Mouse (Mus musculus) kidney, embryonic 15.5 days (tissue): ENCODE measurements around the gene Arhgap24. TPM values are rescaled to one million over a fixed set of nuclear protein-coding genes. Genes with fewer than 3 reads are reported as not detected.

Experiments used
- ATAC-seq: fragments of 200-750 bp; cut with Nextera tagmentation; replicated peaks from 2 replicates; pipeline ENCODE4 v1.8.0; 2017; ENCODE audit warnings: moderate TSS enrichment; ENCODE audit not compliant: low FRiP score
- H3K27ac ChIP-seq: fragments of 300-500 bp; sonication (generic); 2 replicates; pipeline ENCODE4 v1.5.1; 2015; ENCODE audit warnings: mild to moderate bottlenecking, inconsistent platforms
- H3K27me3 ChIP-seq: fragments of 300-500 bp; sonication (generic); 2 replicates; pipeline ENCODE4 v1.6.1; 2015; ENCODE audit warnings: inconsistent platforms
- H3K36me3 ChIP-seq: fragments of 300-500 bp; sonication (generic); 2 replicates; pipeline ENCODE4 v1.6.1; 2015; ENCODE audit warnings: inconsistent platforms
- H3K4me1 ChIP-seq: fragments of 300-500 bp; sonication (generic); 2 replicates; pipeline ENCODE4 v1.6.1; 2015; ENCODE audit warnings: inconsistent platforms
- H3K4me2 ChIP-seq: fragments of 300-500 bp; sonication (generic); 2 replicates; pipeline ENCODE4 v1.6.1; 2015; ENCODE audit warnings: moderate library complexity, mild to moderate bottlenecking, inconsistent platforms
- H3K4me3 ChIP-seq: fragments of 300-500 bp; sonication (generic); replicated peaks from 2 replicates; pipeline ENCODE4 v1.5.1; 2015; ENCODE audit warnings: mild to moderate bottlenecking, inconsistent platforms
- H3K9ac ChIP-seq: fragments of 300-500 bp; sonication (generic); 2 replicates; pipeline ENCODE4 v1.6.1; 2015; ENCODE audit warnings: mild to moderate bottlenecking, inconsistent platforms
- H3K9me3 ChIP-seq: fragments of 300-500 bp; sonication (generic); replicated peaks from 2 replicates; pipeline ENCODE4 v1.6.1; 2016; ENCODE audit warnings: inconsistent platforms
- WGBS: fragments of 180-500 bp; shearing (Covaris S2); methylation state at CpG from one replicate; pipeline ENCODE4 v1.1.7; 2015; ENCODE audit warnings: mixed read lengths; 5-methylcytosine and 5-hydroxymethylcytosine counted together
- polyA plus RNA-seq: library from polyadenylated mRNA; unstranded; fragments of >200 nt; fragmentation: Nextera tagmentation; extraction: Ambion mirVana; gene quantifications from 2 replicates; pipeline ENCODE4 v1.2.1, GENCODE M21; 2015

Arhgap24 gene
- polyA plus RNA-seq, 1 experiment from 2014 or later = 71.3 TPM

DNA sequence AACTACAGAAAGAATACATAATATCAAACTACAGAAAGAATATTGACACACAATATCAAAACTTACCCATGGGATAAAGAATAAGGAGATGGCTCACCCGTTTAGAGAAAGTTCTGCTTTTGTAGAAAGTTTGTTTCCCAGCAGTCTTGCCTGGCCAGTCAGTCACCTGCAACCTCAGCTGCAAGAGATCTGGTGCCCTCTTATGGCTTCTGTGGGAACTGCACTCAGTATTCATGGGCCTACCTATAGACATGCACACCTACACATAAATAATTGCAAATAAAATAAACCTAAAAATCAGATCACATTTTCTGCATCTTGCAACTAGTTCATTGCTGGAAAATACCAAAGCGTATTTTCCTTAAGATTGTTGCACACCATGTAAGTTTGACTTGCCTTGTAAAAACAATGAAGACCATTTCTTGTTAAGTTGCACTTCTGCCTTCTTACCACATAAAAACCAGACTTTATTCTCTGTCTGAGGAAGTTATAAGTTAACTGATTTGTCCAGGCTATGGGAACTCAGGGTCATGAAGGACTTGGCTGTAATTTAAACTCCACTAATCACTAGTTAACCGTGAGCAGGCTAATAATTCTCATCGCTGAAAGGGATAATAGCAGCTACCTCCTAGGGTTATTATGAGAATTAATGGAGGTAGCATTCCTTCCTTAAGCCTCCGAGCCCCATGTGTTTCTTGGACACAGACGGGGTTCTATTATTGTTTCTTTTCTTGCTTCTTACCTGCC lies 285.3 kb downstream of the Arhgap24 start:
- Histone ChIP-seq H3K36me3 (no peaks in the 10 kb centered on the region), H3K27me3 (no peaks in the 10 kb centered on the region), H3K27ac (peak overlapping the region; percentile 87), H3K4me3 (no peak overlapping the region), H3K4me1 (peaks cover 36% of the 10 kb centered on the region), H3K9ac (no peak overlapping the region), H3K4me2 (no peak overlapping the region), H3K9me3 (no peaks in the 10 kb centered on the region)
- ATAC-seq = peak; percentile 58
- 48% methylated on average over 6 of the region's 6 CpGs for WGBS

DNA sequence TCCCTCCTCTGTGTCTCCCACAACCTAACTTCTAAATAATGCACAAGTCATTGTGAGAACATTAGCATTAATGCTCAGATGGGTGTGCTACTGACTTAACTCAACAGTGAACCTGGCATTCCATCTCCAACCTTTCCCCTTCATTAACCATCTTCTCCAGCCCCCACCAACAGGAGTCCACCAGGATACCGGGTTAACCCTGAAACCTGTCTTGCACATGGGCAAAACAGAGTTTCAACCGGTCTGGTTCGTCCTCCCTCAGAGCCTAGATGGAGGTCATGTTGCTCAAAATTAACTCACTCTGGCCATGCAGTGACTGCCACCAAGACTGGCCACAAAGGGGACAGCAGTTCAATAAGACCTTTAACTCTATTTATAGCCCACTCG lies 285.9 kb downstream of the Arhgap24 start:
- Histone ChIP-seq H3K27ac (peak overlapping the region; percentile 87), H3K4me1 (peaks cover 36% of the 10 kb centered on the region), H3K9ac (no peak overlapping the region), H3K9me3 (no peaks in the 10 kb centered on the region), H3K4me3 (no peak overlapping the region), H3K27me3 (no peaks in the 10 kb centered on the region), H3K36me3 (no peaks in the 10 kb centered on the region), H3K4me2 (no peak overlapping the region)
- peak; percentile 62 for ATAC-seq
- WGBS = 53% methylated on average over 4 of the region's 4 CpGs

DNA sequence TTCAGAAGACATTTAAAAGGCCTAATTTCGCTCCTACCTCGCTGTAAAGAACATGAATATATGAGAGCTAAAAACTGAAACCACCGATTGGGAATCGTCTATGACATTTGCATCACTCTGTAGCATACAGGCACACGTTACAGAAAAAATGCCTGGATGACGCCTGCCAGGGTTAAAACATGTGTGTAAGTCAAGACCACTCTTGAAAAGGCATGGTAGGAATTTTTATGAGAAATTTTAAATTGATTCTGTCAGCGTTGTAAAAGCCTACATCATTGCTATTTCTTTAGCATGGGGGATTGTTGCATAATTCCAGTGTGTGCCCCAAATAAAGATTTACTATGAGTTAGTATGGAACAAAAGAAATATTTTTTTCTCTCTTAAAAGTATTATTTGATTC lies 286.6 kb downstream of the Arhgap24 start:
- Histone ChIP-seq H3K4me1 (peaks cover 36% of the 10 kb centered on the region), H3K27ac (peak overlapping the region; percentile 87), H3K36me3 (no peaks in the 10 kb centered on the region), H3K9ac (no peak overlapping the region), H3K4me2 (peak overlapping the region; percentile 7; the same call in 1 of the 2 replicates), H3K9me3 (no peaks in the 10 kb centered on the region), H3K4me3 (no peak overlapping the region), H3K27me3 (no peaks in the 10 kb centered on the region)
- ATAC-seq = no peak
- 70% methylated on average over 7 of the region's 7 CpGs for WGBS

DNA sequence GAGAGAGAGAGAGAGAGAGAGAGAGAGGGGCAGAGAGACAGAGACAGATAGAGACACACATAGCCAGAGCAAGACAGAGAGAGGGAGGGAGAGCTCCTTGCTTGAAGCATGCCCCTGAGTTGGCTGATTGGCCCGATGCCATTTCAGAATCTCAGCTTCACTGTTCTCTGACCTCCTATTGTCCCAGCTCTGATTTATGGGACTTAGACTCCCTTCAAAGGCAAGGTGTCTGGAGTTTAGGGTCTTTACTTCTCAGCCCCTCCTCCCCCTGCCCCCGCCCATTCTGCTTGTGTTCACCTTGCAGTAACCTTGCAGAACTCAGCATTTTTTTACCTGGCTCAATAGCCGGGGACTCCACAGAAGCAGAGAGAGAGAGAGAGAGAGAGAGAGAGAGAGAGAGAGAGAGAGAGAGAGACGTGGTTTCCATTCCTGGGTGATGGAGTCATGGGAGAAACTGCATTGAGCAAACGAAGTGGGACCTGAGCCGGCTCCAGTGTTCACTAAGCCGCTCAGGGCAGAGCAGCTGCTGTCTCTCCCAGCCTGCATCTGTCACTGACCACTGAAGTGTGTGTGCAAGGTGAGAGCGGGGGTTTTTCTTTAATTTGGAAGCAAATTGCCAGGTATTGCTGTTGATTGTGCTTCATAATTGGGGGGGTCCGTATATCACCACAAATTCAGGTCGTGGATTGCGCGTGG lies 287.3 kb downstream of the Arhgap24 start:
- Histone ChIP-seq H3K4me1 (peaks cover 39% of the 10 kb centered on the region), H3K36me3 (no peaks in the 10 kb centered on the region), H3K4me3 (peak overlapping the region; percentile 36), H3K9me3 (no peaks in the 10 kb centered on the region), H3K27me3 (no peaks in the 10 kb centered on the region), H3K9ac (peak overlapping the region; percentile 18), H3K27ac (peak overlapping the region; percentile 85), H3K4me2 (peak overlapping the region; percentile 49)
- ATAC-seq = peak; percentile 90
- WGBS = 21% methylated on average over 12 of the region's 12 CpGs

DNA sequence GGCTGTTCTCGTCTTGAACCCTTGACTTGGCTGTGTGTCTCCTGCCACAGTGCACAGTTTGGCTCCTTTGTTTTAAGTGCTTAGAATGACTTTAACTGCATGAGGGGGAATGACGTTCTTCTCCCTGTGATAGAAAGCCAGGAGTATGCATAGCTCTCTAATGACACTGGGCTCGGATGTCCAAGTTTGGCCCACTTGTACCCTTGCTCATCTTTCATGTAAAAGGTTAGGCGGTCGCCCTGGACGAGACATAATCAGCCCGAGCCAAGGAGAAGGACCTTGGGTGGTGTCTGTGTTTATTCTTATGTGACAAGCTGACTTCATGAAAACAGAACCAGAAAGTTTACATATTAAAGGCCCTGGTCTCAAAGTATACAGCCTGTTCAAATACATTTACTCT lies 289.4 kb downstream of the Arhgap24 start:
- Histone ChIP-seq H3K9me3 (no peaks in the 10 kb centered on the region), H3K4me2 (peak overlapping the region; percentile 35), H3K4me3 (peak overlapping the region; percentile 20; the same call in 1 of the 2 replicates), H3K27ac (no peak overlapping the region), H3K27me3 (no peaks in the 10 kb centered on the region), H3K36me3 (no peaks in the 10 kb centered on the region), H3K9ac (no peak overlapping the region), H3K4me1 (peaks cover 52% of the 10 kb centered on the region)
- WGBS = 49% methylated on average over 7 of the region's 7 CpGs
- no peak for ATAC-seq

DNA sequence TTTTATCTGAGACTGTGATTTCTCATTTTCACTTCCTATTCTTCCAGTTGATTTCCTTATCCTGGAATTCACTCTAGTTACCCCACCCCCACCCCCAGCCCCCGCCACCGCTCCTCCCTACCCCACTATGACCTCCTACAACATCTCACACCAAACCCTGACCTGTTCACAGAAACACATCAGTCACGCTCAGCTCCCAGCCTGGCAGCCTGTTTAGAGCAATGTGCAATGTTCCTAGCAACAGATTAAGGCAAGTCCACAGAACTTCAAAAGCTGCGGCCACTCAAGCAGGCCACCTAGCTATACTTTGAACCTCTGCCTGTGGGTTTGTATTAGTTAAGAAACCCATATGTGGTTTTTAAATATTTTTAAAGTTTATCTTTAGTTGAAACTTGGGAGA lies 293.3 kb downstream of the Arhgap24 start:
- 16% methylated on average over 4 of the region's 4 CpGs for WGBS
- Histone ChIP-seq H3K4me2 (no peak overlapping the region), H3K4me3 (no peak overlapping the region), H3K9me3 (no peaks in the 10 kb centered on the region), H3K36me3 (no peaks in the 10 kb centered on the region), H3K4me1 (peaks cover 34% of the 10 kb centered on the region), H3K27ac (peak overlapping the region; percentile 59), H3K27me3 (no peaks in the 10 kb centered on the region), H3K9ac (no peak overlapping the region)
- ATAC-seq = peak; percentile 83

DNA sequence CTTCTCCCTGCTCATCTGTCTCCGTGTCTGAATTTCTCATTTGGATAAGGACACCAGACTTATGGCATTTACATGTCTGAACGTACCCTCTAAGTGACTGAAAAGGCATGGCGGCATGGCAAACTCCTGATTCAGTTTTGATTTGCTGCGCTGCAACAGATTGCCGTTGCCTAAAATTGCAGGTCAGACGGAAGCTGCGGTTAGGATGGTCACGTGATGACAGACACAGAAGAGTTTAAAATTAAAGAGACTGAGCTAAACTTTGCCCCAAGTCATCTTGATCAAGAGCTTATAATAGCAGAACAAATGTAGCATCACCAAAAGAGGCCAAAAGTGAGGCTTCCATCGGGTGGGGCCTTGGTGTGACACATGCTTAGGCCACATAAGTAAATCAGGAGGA lies 296.1 kb downstream of the Arhgap24 start:
- Histone ChIP-seq H3K9ac (no peak overlapping the region), H3K4me2 (no peak overlapping the region), H3K27ac (0 out of 2 replicates have a peak overlapping the region, but pooled peaks have one; percentile 49), H3K27me3 (no peaks in the 10 kb centered on the region), H3K4me1 (peaks cover 33% of the 10 kb centered on the region), H3K36me3 (no peaks in the 10 kb centered on the region), H3K4me3 (no peak overlapping the region), H3K9me3 (no peaks in the 10 kb centered on the region)
- WGBS = 89% methylated on average over 9 of the region's 9 CpGs
- no peak for ATAC-seq

DNA sequence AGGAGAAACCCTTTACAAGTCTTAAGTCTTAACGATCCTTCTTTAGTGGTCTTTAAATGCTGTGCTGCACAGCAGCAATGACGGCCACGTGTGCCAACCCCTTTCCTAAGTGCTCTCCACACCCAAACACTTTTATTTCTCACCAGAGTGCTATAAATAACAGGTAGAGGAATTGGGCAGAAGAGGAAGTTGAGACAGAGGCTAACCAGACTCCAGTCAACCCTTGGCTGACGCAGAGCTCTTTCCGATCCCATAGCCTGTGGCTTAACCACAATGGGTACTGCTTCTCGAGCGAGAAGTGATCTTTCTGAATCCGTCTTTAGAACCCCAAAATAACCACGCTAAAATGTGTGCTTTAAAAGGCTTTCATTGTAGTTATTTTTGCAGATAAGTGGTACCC lies 296.7 kb downstream of the Arhgap24 start:
- Histone ChIP-seq H3K4me3 (no peak overlapping the region), H3K4me1 (peaks cover 36% of the 10 kb centered on the region), H3K27ac (peak overlapping the region; percentile 49), H3K27me3 (no peaks in the 10 kb centered on the region), H3K4me2 (no peak overlapping the region), H3K9ac (no peak overlapping the region), H3K9me3 (no peaks in the 10 kb centered on the region), H3K36me3 (no peaks in the 10 kb centered on the region)
- WGBS = 48% methylated on average over 9 of the region's 9 CpGs
- no peak for ATAC-seq

DNA sequence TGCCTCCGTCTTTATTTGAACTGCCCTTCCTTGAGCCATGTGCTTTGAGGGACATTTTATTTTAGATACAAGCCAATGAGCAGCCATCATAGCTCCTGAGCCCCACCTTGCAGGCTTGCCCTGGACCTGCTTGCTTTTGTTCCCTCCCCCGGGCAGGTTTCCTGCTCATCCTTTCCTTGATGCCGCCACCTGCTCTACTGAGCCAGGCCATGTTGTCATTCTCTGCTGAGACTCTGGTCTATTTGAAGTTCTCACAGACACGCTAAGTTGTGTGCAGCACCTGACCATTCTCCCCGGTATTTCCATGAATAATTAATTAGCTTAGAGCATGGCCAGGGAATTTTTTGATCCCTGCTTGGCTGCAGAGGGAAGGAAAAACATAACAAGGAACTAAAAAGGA lies 297.1 kb downstream of the Arhgap24 start:
- no peaks in the 10 kb centered on the region for H3K36me3 ChIP-seq
- peak overlapping the region; percentile 49 for H3K27ac ChIP-seq
- H3K9ac ChIP-seq = no peak overlapping the region
- WGBS = 58% methylated on average over 5 of the region's 5 CpGs
- H3K4me1 ChIP-seq = peaks cover 36% of the 10 kb centered on the region
- H3K9me3 ChIP-seq = no peaks in the 10 kb centered on the region
- ATAC-seq = peak; percentile 37; the same call in 1 of the 2 replicates
- H3K27me3 ChIP-seq = no peaks in the 10 kb centered on the region
- H3K4me3 ChIP-seq = no peak overlapping the region
- no peak overlapping the region for H3K4me2 ChIP-seq

DNA sequence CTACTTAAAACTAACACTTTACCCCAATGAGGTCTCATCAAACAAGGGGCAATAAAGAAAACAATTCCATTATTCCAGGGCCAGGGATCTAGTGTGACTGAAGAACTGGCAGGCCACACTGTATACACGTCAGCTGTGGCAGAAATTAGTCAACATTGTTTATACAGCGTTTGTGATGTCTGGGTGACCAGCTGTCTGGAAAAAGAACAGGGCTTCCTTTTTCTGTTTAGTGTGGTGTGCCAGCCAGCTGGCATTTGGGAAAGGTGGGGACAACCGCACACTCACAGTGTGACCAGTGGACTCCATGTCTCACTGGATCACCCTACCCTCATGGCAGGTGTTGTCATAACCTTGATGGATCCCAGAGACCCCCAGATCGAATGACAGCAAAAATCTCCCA lies 302.4 kb downstream of the Arhgap24 start:
- no peak overlapping the region for H3K9ac ChIP-seq
- no peak overlapping the region for H3K4me2 ChIP-seq
- H3K4me3 ChIP-seq = no peak overlapping the region
- no peak for ATAC-seq
- 64% methylated on average over 4 of the region's 4 CpGs for WGBS
- H3K9me3 ChIP-seq = no peaks in the 10 kb centered on the region
- H3K36me3 ChIP-seq = no peaks in the 10 kb centered on the region
- no peak overlapping the region for H3K27ac ChIP-seq
- no peaks in the 10 kb centered on the region for H3K27me3 ChIP-seq
- H3K4me1 ChIP-seq = peaks cover 11% of the 10 kb centered on the region

DNA sequence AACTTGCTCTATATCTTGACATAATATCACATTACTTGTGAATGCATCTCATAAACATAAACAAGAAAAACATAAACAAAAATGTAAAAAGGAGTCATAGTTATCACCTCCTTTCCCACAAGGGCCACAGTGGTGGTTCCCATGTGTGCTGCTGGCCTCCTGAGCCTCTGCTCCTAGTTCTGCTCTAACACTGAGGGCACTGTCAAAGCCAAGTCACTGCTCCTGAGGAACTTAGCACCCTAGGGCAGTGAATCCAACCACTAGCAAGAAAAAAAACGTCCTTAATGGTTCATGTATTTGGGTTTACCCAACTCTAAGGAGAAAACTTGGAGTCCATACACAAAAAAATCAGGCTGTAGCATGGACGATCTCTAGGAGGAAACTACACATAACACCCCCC lies 304.9 kb downstream of the Arhgap24 start:
- no peak overlapping the region for H3K4me2 ChIP-seq
- peaks cover 20% of the 10 kb centered on the region for H3K4me1 ChIP-seq
- ATAC-seq = no peak
- WGBS = 68% methylated on average over 2 of the region's 2 CpGs
- no peaks in the 10 kb centered on the region for H3K9me3 ChIP-seq
- H3K9ac ChIP-seq = no peak overlapping the region
- no peak overlapping the region for H3K4me3 ChIP-seq
- H3K27me3 ChIP-seq = no peaks in the 10 kb centered on the region
- no peaks in the 10 kb centered on the region for H3K36me3 ChIP-seq
- no peak overlapping the region for H3K27ac ChIP-seq

DNA sequence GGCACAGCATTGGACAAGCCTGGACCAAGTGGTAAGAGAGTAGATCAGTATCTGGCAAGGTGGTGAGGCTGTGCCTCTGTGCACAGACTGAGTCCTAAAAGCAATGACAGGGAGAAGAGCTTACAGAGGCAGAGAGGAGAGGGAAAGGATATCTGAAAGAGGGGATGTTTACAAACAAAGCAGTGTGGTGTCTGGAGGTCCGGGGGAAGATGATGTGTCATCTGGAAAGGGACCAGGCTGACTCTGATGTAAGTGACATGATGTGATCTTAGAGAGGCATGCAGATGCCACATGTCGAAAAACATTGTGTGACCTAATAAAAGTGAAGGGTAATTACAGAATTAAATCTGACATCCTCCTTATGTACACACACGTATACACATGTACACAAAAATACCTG lies 307.2 kb downstream of the Arhgap24 start:
- H3K4me3 ChIP-seq = no peak overlapping the region
- no peak overlapping the region for H3K27ac ChIP-seq
- no peaks in the 10 kb centered on the region for H3K27me3 ChIP-seq
- 77% methylated on average over 3 of the region's 3 CpGs for WGBS
- H3K36me3 ChIP-seq = no peaks in the 10 kb centered on the region
- no peak overlapping the region for H3K4me2 ChIP-seq
- peaks cover 19% of the 10 kb centered on the region for H3K4me1 ChIP-seq
- no peaks in the 10 kb centered on the region for H3K9me3 ChIP-seq
- no peak for ATAC-seq
- no peak overlapping the region for H3K9ac ChIP-seq
